14 mouse cellular contexts compared by ENCODE assay signal in genomic region chr13:69852313-69852712, GRCm38 (mm10). TPM values are rescaled to one million over a fixed set of nuclear protein-coding genes. Genes with fewer than 3 reads are reported as not detected.
DNase-seq lines count a peak whose midpoint lies in the region; ATAC-seq and TF ChIP-seq lines count a peak whose summit lies in the region.
"Had no signal": no experiment of that assay in that cellular context is flagged by ENCODE, and none has a peak within 500 bp of the region (broad histone marks: within the 10 kb centered on the region; RNA-seq: fewer than 3 reads in every experiment).

No protein-coding gene starts in this region.

- no peaks in the 10 kb centered on the region for H3K27me3 ChIP-seq in intestine, embryonic 14.5 days (replicated peaks; ENCODE audit: control insufficient read depth, insufficient read depth, low read length)
- no peaks in the 10 kb centered on the region for H3K27me3 ChIP-seq in intestine, embryonic 15.5 days (replicated peaks)
- no peaks in the 10 kb centered on the region for H3K27me3 ChIP-seq in stomach, postnatal 0 days (ENCODE audit: control insufficient read depth, insufficient read depth, low read length)
- H3K27me3 ChIP-seq in cerebellum, adult 2 months (ENCODE audit: control insufficient read depth, insufficient read depth, low read length) = no peaks in the 10 kb centered on the region
- H3K27me3 ChIP-seq: midbrain, embryonic 12.5 days; Patski had no signal

- H3K4me2 ChIP-seq in intestine, embryonic 14.5 days (ENCODE audit: low read length) = no peak overlapping the region
- no peak overlapping the region for H3K4me2 ChIP-seq in intestine, embryonic 15.5 days (replicated peaks)
- no peak overlapping the region for H3K4me2 ChIP-seq in stomach, postnatal 0 days (replicated peaks; ENCODE audit: low read depth)
- H3K4me2 ChIP-seq: midbrain, embryonic 12.5 days had no signal

- no peak overlapping the region for H3K27ac ChIP-seq in intestine, embryonic 14.5 days (ENCODE audit: low read depth)
- H3K27ac ChIP-seq in intestine, embryonic 15.5 days = no peak overlapping the region
- no peak overlapping the region for H3K27ac ChIP-seq in stomach, postnatal 0 days (replicated peaks)
- H3K27ac ChIP-seq in cerebellum, adult 2 months (ENCODE audit: insufficient read depth, low read length) = no peak overlapping the region
- H3K27ac ChIP-seq: midbrain, embryonic 12.5 days had no signal

- H3K9me3 ChIP-seq in intestine, embryonic 14.5 days (ENCODE audit: control insufficient read depth, low read length) = no peaks in the 10 kb centered on the region
- H3K9me3 ChIP-seq in intestine, embryonic 15.5 days = no peaks in the 10 kb centered on the region
- H3K9me3 ChIP-seq in stomach, postnatal 0 days (ENCODE audit: control insufficient read depth, low read length) = no peaks in the 10 kb centered on the region
- H3K9me3 ChIP-seq: midbrain, embryonic 12.5 days had no signal

- no peak for ATAC-seq in intestine, embryonic 14.5 days (replicated peaks; ENCODE audit: low FRiP score, low TSS enrichment, low read depth)
- no peak for ATAC-seq in intestine, embryonic 15.5 days
- ATAC-seq in stomach, postnatal 0 days (ENCODE audit: low FRiP score, low TSS enrichment) = no peak
- ATAC-seq: Patski had no signal

- TF ChIP-seq POLR2A in cerebellum, adult 2 months (IDR thresholded peaks at IDR 0.05; ENCODE audit: borderline replicate concordance, insufficient read depth, low read length) = no peak

- H3K36me3 ChIP-seq in intestine, embryonic 14.5 days (ENCODE audit: control insufficient read depth, insufficient read depth, low read length) = no peaks in the 10 kb centered on the region
- H3K36me3 ChIP-seq in intestine, embryonic 15.5 days = no peaks in the 10 kb centered on the region
- H3K36me3 ChIP-seq in stomach, postnatal 0 days (ENCODE audit: control insufficient read depth, insufficient read depth, low read length) = no peaks in the 10 kb centered on the region
- H3K36me3 ChIP-seq: midbrain, embryonic 12.5 days had no signal

- H3K9ac ChIP-seq in intestine, embryonic 14.5 days (ENCODE audit: low read length) = no peak overlapping the region
- no peak overlapping the region for H3K9ac ChIP-seq in intestine, embryonic 15.5 days
- no peak overlapping the region for H3K9ac ChIP-seq in stomach, postnatal 0 days (ENCODE audit: low read length)
- H3K9ac ChIP-seq: midbrain, embryonic 12.5 days had no signal

- WGBS in intestine, embryonic 14.5 days = 60% methylated on average over 5 of the region's 5 CpGs
- WGBS in intestine, embryonic 15.5 days = 55% methylated on average over 5 of the region's 5 CpGs
- WGBS in stomach, postnatal 0 days = 56% methylated on average over 5 of the region's 5 CpGs
- WGBS in cerebellum, adult 2 months = 71% methylated on average over 5 of the region's 5 CpGs

- H3K4me3 ChIP-seq in intestine, embryonic 14.5 days (ENCODE audit: low read depth, low read length) = no peak overlapping the region
- no peak overlapping the region for H3K4me3 ChIP-seq in intestine, embryonic 15.5 days (replicated peaks)
- H3K4me3 ChIP-seq in stomach, postnatal 0 days (ENCODE audit: low read depth, low read length) = no peak overlapping the region
- H3K4me3 ChIP-seq in cerebellum, adult 2 months (replicated peaks; ENCODE audit: insufficient read depth, low read depth, low read length) = no peak overlapping the region
- H3K4me3 ChIP-seq: midbrain, embryonic 12.5 days had no signal

- peak; percentile 77 for DNase-seq in intestine, embryonic 14.5 days (ENCODE audit: low spot score)
- peak; percentile 57 for DNase-seq in testis, postnatal 10 days (ENCODE audit: low spot score)
- DNase-seq in testis, postnatal 14 days (ENCODE audit: low spot score) = no peak
- DNase-seq in embryo, embryonic 11 days = peak; percentile 60
- DNase-seq in stomach, postnatal 0 days (ENCODE audit: low spot score) = peak; percentile 46
- DNase-seq in cerebellum, postnatal 14 days = no peak
- no peak for DNase-seq in cerebellum, adult 2 months
- DNase-seq: cerebellum, adult 9-10 months; layer of hippocampus, postnatal 36 days; right cerebral cortex, postnatal 14 days; thymus, postnatal 36 days had no signal

- no peak for TF ChIP-seq CTCF in stomach, postnatal 0 days (IDR thresholded peaks at IDR 0.05; ENCODE audit: low read depth)
- no peak for TF ChIP-seq CTCF in cerebellum, adult 2 months (IDR thresholded peaks at IDR 0.05; ENCODE audit: borderline replicate concordance, insufficient read depth, low read depth, low read length)

- H3K4me1 ChIP-seq in intestine, embryonic 14.5 days (replicated peaks; ENCODE audit: control insufficient read depth, insufficient read depth, low read length) = no peaks in the 10 kb centered on the region
- no peaks in the 10 kb centered on the region for H3K4me1 ChIP-seq in intestine, embryonic 15.5 days (replicated peaks)
- H3K4me1 ChIP-seq in stomach, postnatal 0 days (replicated peaks; ENCODE audit: control insufficient read depth, insufficient read depth) = no peaks in the 10 kb centered on the region
- no peaks in the 10 kb centered on the region for H3K4me1 ChIP-seq in cerebellum, adult 2 months (ENCODE audit: control insufficient read depth, insufficient read depth, low read length)
- H3K4me1 ChIP-seq: midbrain, embryonic 12.5 days had no signal

- TF ChIP-seq EP300 in stomach, postnatal 0 days (optimal IDR thresholded peaks at IDR 0.05) = no peak

RNA-seq across cellular contexts. Expression of gene Med10, which starts 50.1 kb away (rescaled TPM):
- 129 and 135 TPM in 2 replicates for polyA plus RNA-seq in intestine, embryonic 14.5 days (2014; fragmentation: Nextera tagmentation; extraction: Ambion mirVana)
- 125 and 128 TPM in 2 replicates for polyA plus RNA-seq in intestine, embryonic 15.5 days (2015; fragmentation: Nextera tagmentation; extraction: Ambion mirVana)
- 98.2 and 102 TPM in 2 replicates for polyA plus RNA-seq in stomach, postnatal 0 days (2015; fragmentation: Nextera tagmentation; extraction: Ambion mirVana)
- 36.9 and 40.5 TPM in 2 replicates for polyA plus RNA-seq in cerebellum, adult 2 months (2012; rRNA removed)

Comparison
In these comparisons a context has a peak if more than half of its experiments do, and no peak if none do; other contexts are left out.
1. DNase-seq: peak in intestine, embryonic 14.5 days (single experiment), testis, postnatal 10 days (single experiment), embryo, embryonic 11 days (single experiment) and stomach, postnatal 0 days (single experiment); none in testis, postnatal 14 days (single experiment), cerebellum, postnatal 14 days (0 of 2) and cerebellum, adult 2 months (0 of 2).